Mouse (Mus musculus): ENCODE results near the gene Htatip2.

Gene Htatip2

DNA sequence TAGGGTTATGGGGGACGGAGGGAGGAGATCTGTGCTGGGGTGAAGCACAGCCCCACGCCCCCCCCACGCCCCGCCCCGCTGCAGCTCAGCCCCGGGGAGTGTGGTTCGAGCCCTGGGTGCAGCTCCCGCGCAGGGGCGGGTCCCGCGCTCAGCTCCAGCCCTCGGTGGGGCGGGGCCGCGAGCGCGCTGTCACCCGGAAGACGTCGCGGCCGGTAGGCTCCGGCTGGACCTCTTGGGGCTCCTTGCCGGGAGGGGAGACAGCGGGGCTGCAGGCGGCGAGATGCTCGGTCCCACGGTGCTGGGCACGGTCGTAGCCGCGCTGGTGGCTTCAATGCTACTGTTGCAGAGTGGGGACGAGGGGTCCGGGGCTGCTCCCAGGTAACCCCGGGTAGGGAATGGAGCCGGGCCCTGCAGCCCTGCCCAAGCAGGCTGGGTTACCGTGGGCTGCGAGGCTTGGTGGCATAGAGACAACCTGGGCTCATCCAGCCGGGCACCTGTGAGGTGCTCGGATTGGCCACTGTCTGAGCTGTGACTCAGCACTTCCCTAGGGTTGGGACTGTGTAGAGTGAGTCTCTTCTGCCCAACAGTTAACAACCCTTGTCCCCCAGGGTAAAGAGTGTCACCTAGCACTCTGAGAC, at the start of gene Htatip2:
TSS of gene Htatip2 (plus strand) at position 182 of the 638 bp plus-strand sequence.
- DNase-seq (ENCODE audit: low spot score in 2 of 2), result peak in 1 of 2 experiments; percentile 25

GRCm38 (mm10) chr7:49709381-49710021, 49.4 kb upstream of the Htatip2 start:
- DNase-seq (ENCODE audit: low spot score in 2 of 2), result no peak

GRCm38 (mm10) chr7:49717942-49718733, 40.8 kb upstream of the Htatip2 start:
- no peak for DNase-seq (ENCODE audit: low spot score in 2 of 2)

GRCm38 (mm10) chr7:49734342-49734741, 24.6 kb upstream of the Htatip2 start:
- no peak for DNase-seq (ENCODE audit: low spot score in 2 of 2)

- no peak for DNase-seq (ENCODE audit: low spot score in 2 of 2)
Measured at GRCm38 (mm10) chr7:49739448-49739847, 19.5 kb upstream of the Htatip2 start.

DNA sequence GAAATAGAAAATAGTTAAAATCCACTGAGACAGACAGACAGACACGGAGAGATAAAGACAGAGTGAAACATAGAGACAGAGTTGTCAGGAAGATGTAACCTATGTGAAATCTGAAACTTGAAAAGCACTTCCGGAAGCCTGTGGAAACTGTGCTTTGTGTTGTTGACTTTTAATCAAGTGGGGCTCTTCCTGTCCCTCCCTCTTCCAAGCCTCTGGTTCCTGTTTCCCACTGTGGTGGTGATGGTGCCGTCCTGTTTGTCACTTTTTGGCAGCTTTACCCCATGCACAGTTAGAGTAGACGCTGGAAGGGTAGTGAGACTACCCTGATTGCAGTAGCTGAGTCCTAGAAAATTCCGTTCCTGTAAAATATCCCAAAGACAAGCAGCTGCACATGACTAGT, 17.4 kb upstream of the Htatip2 start:
- no peak for DNase-seq (ENCODE audit: low spot score in 2 of 2)

DNA sequence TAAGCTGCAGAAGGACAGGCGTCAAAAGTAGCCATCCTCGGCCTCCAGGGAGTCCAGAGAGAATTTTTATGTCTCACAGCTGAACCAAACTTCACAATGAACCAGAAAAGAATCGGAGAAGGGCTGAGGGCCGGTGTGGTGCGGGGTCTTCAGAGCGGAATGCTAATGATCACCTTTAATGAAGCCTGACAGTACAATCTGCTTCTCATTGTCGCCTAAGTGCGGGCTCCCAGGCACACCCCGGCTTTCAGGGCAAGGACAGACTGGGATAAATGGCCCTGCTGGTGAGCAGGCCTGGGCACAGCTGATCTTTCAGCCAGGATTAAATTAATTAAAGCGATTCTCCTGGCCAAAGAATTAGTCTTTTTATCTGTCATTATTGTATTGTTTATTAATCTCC, 17.0 kb upstream of the Htatip2 start:
- no peak for DNase-seq (ENCODE audit: low spot score in 2 of 2)

- no peak for DNase-seq (ENCODE audit: low spot score in 2 of 2)
Measured at GRCm38 (mm10) chr7:49751148-49751547, 7.8 kb upstream of the Htatip2 start.

GRCm38 (mm10) chr7:49752730-49753506, 6.0 kb upstream of the Htatip2 start:
- DNase-seq (ENCODE audit: low spot score in 2 of 2), result no peak

DNA sequence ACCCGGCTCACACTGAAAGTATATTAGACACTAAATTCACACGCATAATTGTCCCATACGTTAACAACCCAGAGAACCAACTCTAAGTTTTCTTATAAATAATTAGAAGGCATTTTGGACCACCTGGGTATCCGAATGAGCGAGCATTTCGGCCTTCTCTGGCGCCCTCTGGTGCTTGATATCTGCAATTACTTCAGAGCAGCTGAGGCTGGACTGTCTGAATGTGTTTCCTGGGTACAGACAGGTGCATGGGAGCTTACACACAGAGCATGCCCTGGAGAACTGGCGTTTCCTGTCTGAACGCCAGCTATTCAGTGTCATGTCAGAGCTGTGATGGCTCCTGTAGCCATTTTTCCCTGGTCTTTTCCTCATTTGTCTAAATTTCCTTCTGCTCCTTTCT, 4.1 kb upstream of the Htatip2 start:
- DNase-seq (ENCODE audit: low spot score in 2 of 2), result peak in 1 of 2 experiments; percentile 46

DNA sequence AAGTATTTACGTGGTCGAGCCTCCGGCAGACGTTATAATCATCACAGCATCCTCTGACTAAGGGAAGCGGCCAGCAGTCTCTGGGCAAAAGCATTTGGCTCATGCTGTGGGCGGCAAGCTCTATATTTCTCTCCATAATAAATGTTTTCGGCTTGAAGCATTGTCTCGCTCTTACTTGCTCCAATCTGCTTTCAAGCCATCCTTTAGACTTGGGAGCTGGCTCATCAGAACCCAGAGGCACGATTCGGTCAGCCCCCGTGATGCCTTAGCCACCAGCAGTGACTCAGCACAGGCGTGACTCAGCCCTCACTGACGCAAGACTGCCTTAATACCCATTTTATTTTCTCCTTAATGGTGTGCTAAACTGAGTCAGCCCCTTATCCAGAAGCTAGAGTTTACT, 3.7 kb downstream of the Htatip2 start:
- DNase-seq (ENCODE audit: low spot score in 2 of 2), result peak in 1 of 2 experiments; percentile 52

- DNase-seq (ENCODE audit: low spot score in 2 of 2), result no peak
Measured at GRCm38 (mm10) chr7:49764011-49764716, 5.2 kb downstream of the Htatip2 start.

GRCm38 (mm10) chr7:49766166-49766565, 7.3 kb downstream of the Htatip2 start:
- no peak for DNase-seq (ENCODE audit: low spot score in 2 of 2)

DNA sequence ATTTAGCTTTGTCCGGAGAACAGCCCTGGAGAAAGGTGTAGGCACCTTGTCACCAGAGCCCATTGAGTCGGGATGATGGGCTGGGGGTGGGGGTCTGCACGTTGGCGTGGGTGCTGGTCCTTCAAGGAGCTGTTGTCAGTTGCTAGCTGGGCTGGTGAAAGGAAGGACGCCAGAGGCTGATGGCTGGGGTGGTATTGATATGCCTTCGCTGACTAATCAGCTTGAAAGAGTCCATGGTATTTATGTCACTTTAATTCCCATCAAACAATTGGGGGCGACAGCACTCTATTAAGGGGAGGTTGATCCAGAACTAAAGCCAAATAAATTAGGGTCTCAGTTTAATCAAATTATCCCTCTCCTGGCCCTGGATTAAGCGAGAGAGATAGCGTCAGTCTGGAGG, 9.6 kb downstream of the Htatip2 start:
- DNase-seq (ENCODE audit: low spot score in 2 of 2), result no peak

DNA sequence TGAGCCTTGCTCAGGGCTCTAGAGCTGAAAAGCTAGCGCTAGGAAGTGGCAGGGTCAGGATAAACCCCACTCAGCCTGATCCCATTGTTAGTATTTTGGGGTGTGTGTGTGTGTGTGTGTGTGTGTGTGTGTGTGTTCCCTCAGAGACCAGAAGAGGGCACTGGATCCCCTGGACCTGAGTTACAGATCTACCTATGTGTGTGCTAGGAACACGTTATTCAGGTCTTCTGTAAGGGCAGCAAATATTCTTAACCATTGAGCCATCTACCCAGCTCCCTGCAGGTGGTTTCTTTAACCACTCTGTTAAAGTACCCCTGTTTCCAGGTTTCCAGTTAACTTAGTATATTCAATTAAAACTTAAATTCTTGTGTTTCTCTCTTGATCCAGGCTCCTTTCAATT, 15.5 kb downstream of the Htatip2 start:
- no peak for DNase-seq (ENCODE audit: low spot score in 2 of 2)

- DNase-seq (ENCODE audit: low spot score in 2 of 2), result no peak
Measured at GRCm38 (mm10) chr7:49777585-49777984, 18.7 kb downstream of the Htatip2 start.

- DNase-seq (ENCODE audit: low spot score in 2 of 2), result peak; percentile 98 to 99
Measured at GRCm38 (mm10) chr7:49778114-49778901, 19.4 kb downstream of the Htatip2 start, which contains the start of gene Prmt3. Prmt3 (plus strand) TSS chr7:49778346.

DNA sequence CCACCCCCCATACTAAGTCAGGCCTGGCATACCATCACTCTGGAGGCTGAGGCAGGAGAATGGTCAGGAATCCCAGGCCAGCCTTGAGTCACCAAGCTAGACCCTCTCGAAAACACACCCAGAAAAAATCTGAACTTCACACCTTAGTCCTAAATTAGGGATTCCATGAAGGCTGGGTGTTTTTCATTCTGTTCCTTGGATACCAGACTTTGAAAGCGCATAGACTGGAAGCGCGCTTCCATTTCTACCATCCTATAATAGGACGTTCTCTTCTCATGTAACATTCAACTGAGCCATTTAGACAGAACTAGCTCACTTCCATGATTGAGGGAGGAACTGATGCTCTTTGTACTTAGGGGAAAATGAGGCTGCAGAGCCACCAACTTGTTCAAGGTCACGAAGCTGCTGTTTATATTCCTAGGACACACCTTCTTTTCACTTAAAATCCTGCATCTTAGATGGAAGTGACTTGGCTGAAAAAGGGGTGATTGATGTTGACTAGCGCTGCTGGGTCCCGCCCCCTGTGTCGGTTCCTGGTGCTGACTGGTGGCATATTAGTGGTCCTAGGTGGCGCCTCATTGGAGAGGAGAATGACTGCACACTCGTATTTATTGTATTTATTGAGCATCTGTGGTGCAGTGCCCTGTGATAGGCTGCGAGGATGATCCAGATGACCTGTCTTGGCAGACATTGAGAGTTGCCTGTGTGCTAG, 20.1 kb downstream of the Htatip2 start:
- no peak for DNase-seq (ENCODE audit: low spot score in 2 of 2)

- no peak for DNase-seq (ENCODE audit: low spot score in 2 of 2)
Measured at GRCm38 (mm10) chr7:49783017-49783416, 24.1 kb downstream of the Htatip2 start.

- no peak for DNase-seq (ENCODE audit: low spot score in 2 of 2)
Measured at GRCm38 (mm10) chr7:49785141-49785540, 26.2 kb downstream of the Htatip2 start.

Measured in frontal cortex, postnatal 25 days (tissue).